Mouse (Mus musculus) bone marrow, adult 2 months (tissue): ENCODE results near the gene Cnst. TPM values are rescaled to one million over a fixed set of nuclear protein-coding genes. Genes with fewer than 3 reads are reported as not detected.
A peak's percentile ranks its signal among the peaks of the same experiment; 100 is the strongest.
"Not testable (repeated sequence)": the region's sequence is repeated elsewhere in the genome, so short reads cannot be mapped to it uniquely, and the experiment has no call there.

Experiments used
- H3K27ac ChIP-seq: fragments of 200-500 bp; 2 replicates; pipeline ENCODE4 v1.5.1; 2012; ENCODE audit warnings: low read depth, mild to moderate bottlenecking, control low read depth, inconsistent platforms, low read length; ENCODE audit not compliant: control insufficient read depth, poor library complexity, insufficient read depth
- H3K4me1 ChIP-seq: fragments of 200-500 bp; 2 replicates; pipeline ENCODE4 v1.6.1; 2011; ENCODE audit warnings: low read length; ENCODE audit not compliant: control insufficient read depth, insufficient read depth
- H3K4me3 ChIP-seq: fragments of 200-500 bp; replicated peaks from 2 replicates; pipeline ENCODE3; 2011; ENCODE audit warnings: mild to moderate bottlenecking, low read depth, low read length, control low read depth; ENCODE audit not compliant: control insufficient read depth
- CTCF ChIP-seq: fragments of 200-500 bp; IDR thresholded peaks from 2 replicates; pipeline ENCODE4 v1.5.1; 2011; ENCODE audit warnings: low read length, control low read depth; ENCODE audit not compliant: control insufficient read depth, insufficient read depth
- POLR2A ChIP-seq: fragments of 200-500 bp; IDR thresholded peaks from 2 replicates; pipeline ENCODE4 v1.6.1; 2011; ENCODE audit warnings: low read depth, mild to moderate bottlenecking, control low read depth, low read length, borderline replicate concordance; ENCODE audit not compliant: control insufficient read depth
- WGBS: fragments of 180-500 bp; shearing (Covaris S2); methylation state at CpG from one replicate; pipeline ENCODE4 v1.1.7; 2018; 5-methylcytosine and 5-hydroxymethylcytosine counted together
- polyA plus RNA-seq: library from polyadenylated mRNA; stranded (reverse); fragments of >200 nt; gene quantifications from 2 replicates; pipeline ENCODE4 v1.2.4, GENCODE M21; 2011; ENCODE audit warnings: low replicate concordance; ENCODE audit not compliant: missing spikeins, insufficient read depth, insufficient read length

The Cnst gene
- polyA plus RNA-seq: 15.3 and 25.1 TPM in 2 replicates

DNA sequence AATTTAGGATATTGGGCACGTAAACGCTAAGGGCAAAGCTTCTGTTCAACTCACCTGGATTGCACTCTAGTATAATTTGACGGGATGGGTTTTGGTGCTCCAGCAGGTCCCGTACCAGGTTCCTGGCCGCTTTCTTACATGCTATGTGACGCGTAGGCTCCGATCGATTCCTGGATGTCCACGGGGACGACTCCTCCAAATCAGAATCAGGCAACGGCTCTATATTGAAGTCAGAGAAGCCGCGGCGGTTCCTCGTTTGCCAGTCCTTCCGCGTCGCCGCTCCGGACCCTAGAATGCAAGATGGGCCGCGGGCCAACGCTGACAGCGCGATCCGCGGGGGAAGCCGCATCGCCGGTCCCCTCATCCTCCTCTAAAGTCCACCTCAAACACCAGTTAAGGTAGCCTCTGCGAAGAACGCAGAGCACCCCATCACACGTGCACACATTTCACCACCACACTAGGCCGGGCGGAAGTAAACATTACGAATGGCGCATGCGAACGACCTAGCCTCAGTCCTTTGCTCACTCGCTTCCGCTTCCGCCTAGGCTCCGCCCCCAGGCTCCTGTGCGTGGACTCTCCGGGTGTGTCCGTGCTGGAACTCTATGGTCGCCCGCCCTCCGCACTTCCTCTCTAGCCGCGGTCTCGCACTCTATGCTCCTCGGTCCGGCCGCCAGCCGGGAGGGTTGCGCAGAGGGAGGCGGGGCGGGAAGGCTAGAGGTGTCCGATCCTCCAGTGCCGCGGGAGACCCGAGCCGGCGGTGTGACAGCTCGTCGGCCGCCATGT, at the start of gene Cnst, which contains the start of gene Tfb2m:
Gene Cnst (plus strand): TSS at position 603 of the 783 bp plus-strand sequence.
Gene Tfb2m (minus strand): TSS at position 500 of the 783 bp plus-strand sequence.
- TF ChIP-seq POLR2A: peak; percentile 87; the same call in 1 of the 2 replicates
- Histone ChIP-seq H3K27ac (peak within 1 kb of the TSS; percentile 86), H3K4me3 (peak within 1 kb of the TSS; percentile 89)
- not testable (repeated sequence) for H3K4me1 ChIP-seq
- WGBS: under 1% methylated on average over 69 of the region's 69 CpGs

- 91% methylated on average over 3 of the region's 3 CpGs for WGBS
- Histone ChIP-seq H3K27ac (no peak overlapping the region), H3K4me1 (no peaks in the 10 kb centered on the region), H3K4me3 (no peak overlapping the region)
- no peak for TF ChIP-seq CTCF
- TF ChIP-seq POLR2A: no peak
Measured at GRCm38 (mm10) chr1:179499257-179499656, 46.9 kb upstream of the Cnst start.

DNA sequence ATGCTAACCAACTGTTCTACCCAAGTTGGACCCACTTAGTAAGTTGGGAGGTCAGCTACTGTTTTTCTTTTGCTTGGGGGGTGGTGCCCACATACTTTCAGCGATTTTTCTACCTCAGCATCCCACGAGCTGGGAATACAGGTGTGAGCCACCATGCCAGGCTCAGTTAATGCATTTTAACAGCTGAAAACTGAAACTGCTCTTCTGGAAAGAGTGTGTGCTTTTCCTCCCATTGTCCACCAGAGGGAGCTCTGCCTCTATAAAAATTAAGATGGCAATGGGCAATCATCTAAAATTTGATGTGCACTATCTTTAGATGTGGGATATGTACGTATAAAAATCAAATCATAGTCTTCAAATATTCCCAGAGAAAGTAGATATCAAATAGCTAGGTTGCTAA, 43.6 kb upstream of the Cnst start:
- Histone ChIP-seq H3K27ac (no peak overlapping the region), H3K4me3 (no peak overlapping the region), H3K4me1 (no peaks in the 10 kb centered on the region)
- 5% methylated on average over 3 of the region's 3 CpGs for WGBS
- TF ChIP-seq POLR2A: no peak
- TF ChIP-seq CTCF: no peak

- Histone ChIP-seq H3K27ac (no peak overlapping the region), H3K4me3 (no peak overlapping the region), H3K4me1 (no peaks in the 10 kb centered on the region)
- TF ChIP-seq CTCF (peak; percentile 46), POLR2A (no peak)
- WGBS: 69% methylated on average over 9 of the region's 9 CpGs
Measured at GRCm38 (mm10) chr1:179506530-179507315, 39.4 kb upstream of the Cnst start.

DNA sequence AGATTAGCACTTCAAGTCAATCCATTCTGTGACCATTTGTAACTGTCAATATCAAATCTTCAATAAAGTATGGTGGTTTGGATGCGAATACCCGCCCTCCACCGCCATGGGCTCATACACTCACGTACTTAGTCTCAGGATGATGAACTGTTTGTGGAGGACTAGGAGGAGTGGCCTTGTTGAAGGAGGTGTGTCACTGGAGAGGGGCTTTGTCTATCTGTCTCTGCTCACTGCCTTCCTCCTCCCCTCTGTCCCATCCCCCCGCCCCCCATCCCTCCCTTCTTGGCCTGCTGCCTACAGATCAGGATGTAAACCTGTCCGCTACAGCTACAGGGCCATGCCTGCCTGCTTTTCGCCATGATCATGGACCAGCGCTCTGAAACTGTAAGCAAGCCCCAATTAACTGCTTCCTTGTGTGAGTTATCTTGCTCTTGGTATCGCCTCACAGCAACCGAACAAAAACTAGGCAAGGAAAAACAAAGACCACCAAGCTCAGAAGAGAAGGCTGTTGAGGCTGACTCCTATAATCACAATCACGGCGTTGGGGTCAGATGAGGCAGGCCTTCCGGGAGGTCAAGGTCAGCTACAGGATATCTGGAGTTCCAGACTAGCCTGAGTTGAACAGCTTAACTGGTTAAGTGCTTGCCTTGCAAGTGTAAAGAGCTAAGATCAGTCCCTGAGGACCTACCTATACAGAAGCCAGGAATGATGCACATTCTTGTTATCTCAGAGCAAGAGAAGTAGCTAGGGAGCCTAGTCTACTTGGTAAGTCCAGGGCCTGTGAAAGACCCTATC, 35.4 kb upstream of the Cnst start:
- Histone ChIP-seq H3K27ac (no peak overlapping the region), H3K4me3 (no peak overlapping the region), H3K4me1 (no peaks in the 10 kb centered on the region)
- TF ChIP-seq POLR2A (no peak), CTCF (no peak)
- WGBS: 90% methylated on average over 13 of the region's 13 CpGs

GRCm38 (mm10) chr1:179511895-179512294, 34.3 kb upstream of the Cnst start:
- Histone ChIP-seq H3K4me3 (no peak overlapping the region), H3K27ac (no peak overlapping the region; the same call in 1 of the 2 replicates), H3K4me1 (no peaks in the 10 kb centered on the region)
- 54% methylated on average over 7 of the region's 7 CpGs for WGBS
- TF ChIP-seq POLR2A: no peak
- no peak for TF ChIP-seq CTCF

DNA sequence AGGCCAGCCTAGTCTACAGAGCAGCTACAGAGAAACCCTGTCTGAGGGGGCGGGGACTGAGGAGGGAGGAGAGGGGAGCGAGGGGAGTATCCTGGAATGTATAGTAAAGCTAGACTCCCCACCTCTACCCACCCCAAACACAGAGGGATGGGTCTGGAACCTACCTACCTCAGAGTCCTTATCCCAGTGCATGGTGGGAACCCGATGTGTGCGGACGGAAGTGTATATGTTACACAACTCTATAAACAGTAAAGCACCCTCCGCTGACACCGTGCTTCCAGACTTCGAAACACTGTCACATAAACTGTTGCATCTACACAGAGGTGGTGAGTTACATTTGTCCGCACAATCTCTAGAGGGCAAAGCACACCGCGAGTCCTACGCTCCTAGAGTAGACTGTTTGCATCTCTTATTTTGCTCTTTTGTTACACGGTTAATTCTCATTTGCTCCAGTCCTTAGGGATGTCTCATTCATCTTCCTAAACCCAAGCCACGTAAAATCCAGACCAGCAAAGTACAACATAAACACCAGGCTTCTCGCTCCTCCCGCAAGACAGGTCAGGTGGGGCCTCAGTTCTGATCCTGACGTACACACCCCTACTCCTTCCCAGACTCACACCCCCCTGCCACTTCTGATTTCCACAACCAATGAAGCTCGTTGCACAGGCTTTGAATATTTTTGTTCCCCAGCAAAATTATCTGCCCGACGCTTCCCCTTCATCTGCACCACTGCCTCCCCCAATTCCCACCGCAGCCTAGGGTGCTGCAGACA, 29.0 kb upstream of the Cnst start:
- under 1% methylated on average over 21 of the region's 21 CpGs for WGBS
- Histone ChIP-seq H3K4me3 (peak overlapping the region; percentile 93), H3K27ac (peak overlapping the region; percentile 14; the same call in 1 of the 2 replicates), H3K4me1 (no peaks in the 10 kb centered on the region; the same call in 1 of the 2 replicates)
- no peak for TF ChIP-seq CTCF
- TF ChIP-seq POLR2A: no peak
